Mouse (Mus musculus) adrenal gland, adult 2 months (tissue): ENCODE data around the gene Tas2r126. TPM values are rescaled to one million over a fixed set of nuclear protein-coding genes. Genes with fewer than 3 reads are reported as not detected.

Source experiments
- polyA plus RNA-seq: library from polyadenylated mRNA; depleted of rRNA; stranded (reverse); fragments of >200 nt; gene quantifications from 2 replicates; pipeline ENCODE4 v1.2.3, GENCODE M21; 2012; rRNA removed
- total RNA-seq, 2 experiments: library from RNA; stranded (reverse); gene quantifications; 2 replicates each; pipeline ENCODE4 v1.2.3; 2021

Tas2r126 gene
- total and polyA plus RNA-seq, 3 experiments, result 0.66 to 4.8 TPM; not detected in 1

Other genes starting within 250 kb of the Tas2r126 start
- not detected for gene Tas2r144, start 219.2 kb upstream of the Tas2r126 start, total RNA-seq
- gene Tas2r144, start 219.2 kb upstream of the Tas2r126 start, polyA plus RNA-seq, result not detected in 2 replicates
- gene Gstk1, start 188.6 kb upstream of the Tas2r126 start, total RNA-seq, result 100 to 1,000 TPM; 104 to 312 TPM
- 78.8 and 113 TPM in 2 replicates for gene Gstk1, start 188.6 kb upstream of the Tas2r126 start, polyA plus RNA-seq
- gene Tmem139, start 172.6 kb upstream of the Tas2r126 start, total RNA-seq, result 1 to 10 TPM in 1 of 2 experiments, under 1 TPM in 1; 0.35 to 3.2 TPM
- 0.17 and 0.30 TPM in 2 replicates for gene Tmem139, start 172.6 kb upstream of the Tas2r126 start, polyA plus RNA-seq
- gene Casp2, start 169.6 kb upstream of the Tas2r126 start, total RNA-seq, result 10 to 100 TPM; 16.5 to 20.2 TPM
- 9.1 and 12.9 TPM in 2 replicates for gene Casp2, start 169.6 kb upstream of the Tas2r126 start, polyA plus RNA-seq
- under 1 TPM in 1 of 2 experiments, not detected in 1; 0.23 TPM for gene Clcn1, start 147.8 kb upstream of the Tas2r126 start, total RNA-seq
- gene Clcn1, start 147.8 kb upstream of the Tas2r126 start, polyA plus RNA-seq, result 0.06 and 0.08 TPM in 2 replicates
- under 1 TPM; 0.14 to 0.17 TPM for gene Fam131b, start 109.9 kb upstream of the Tas2r126 start, total RNA-seq
- gene Fam131b, start 109.9 kb upstream of the Tas2r126 start, polyA plus RNA-seq, result 0.04 and 0.11 TPM in 2 replicates
- gene Zyx, start 84.9 kb upstream of the Tas2r126 start, total RNA-seq, result 100 to 1,000 TPM in 1 of 2 experiments, 10 to 100 TPM in 1; 96.9 to 121 TPM
- 192 and 204 TPM in 2 replicates for gene Zyx, start 84.9 kb upstream of the Tas2r126 start, polyA plus RNA-seq
- gene Epha1, start 61.3 kb upstream of the Tas2r126 start, total RNA-seq, result under 1 TPM; 0.23 to 0.86 TPM
- 0.18 and 0.37 TPM in 2 replicates for gene Epha1, start 61.3 kb upstream of the Tas2r126 start, polyA plus RNA-seq
- 1 to 10 TPM in 1 of 2 experiments, under 1 TPM in 1; 0.90 to 7.2 TPM for gene Tas2r143, start 34.3 kb upstream of the Tas2r126 start, total RNA-seq
- 0.50 and 0.63 TPM in 2 replicates for gene Tas2r143, start 34.3 kb upstream of the Tas2r126 start, polyA plus RNA-seq
- 1 to 10 TPM in 1 of 2 experiments, under 1 TPM in 1; 0.62 to 4.4 TPM for gene Tas2r135, start 29.1 kb upstream of the Tas2r126 start, total RNA-seq
- 0.16 TPM in 1 of 2 replicates, not detected in the other for gene Tas2r135, start 29.1 kb upstream of the Tas2r126 start, polyA plus RNA-seq
- not detected for gene Olfr458, start 30.7 kb downstream of the Tas2r126 start, total RNA-seq
- gene Olfr458, start 30.7 kb downstream of the Tas2r126 start, polyA plus RNA-seq, result not detected in 2 replicates
- not detected for gene Olfr457, start 41.8 kb downstream of the Tas2r126 start, total RNA-seq
- not detected in 2 replicates for gene Olfr457, start 41.8 kb downstream of the Tas2r126 start, polyA plus RNA-seq
- not detected for gene Olfr456, start 52.7 kb downstream of the Tas2r126 start, total RNA-seq
- not detected in 2 replicates for gene Olfr456, start 52.7 kb downstream of the Tas2r126 start, polyA plus RNA-seq
- gene Olfr455, start 113.1 kb downstream of the Tas2r126 start, total RNA-seq, result not detected
- gene Olfr455, start 113.1 kb downstream of the Tas2r126 start, polyA plus RNA-seq, result not detected in 2 replicates
- gene Tcaf3, start 163.2 kb downstream of the Tas2r126 start, total RNA-seq, result not detected
- gene Tcaf3, start 163.2 kb downstream of the Tas2r126 start, polyA plus RNA-seq, result not detected in 2 replicates
- gene Tcaf2, start 210.7 kb downstream of the Tas2r126 start, total RNA-seq, result 10 to 100 TPM; 10.6 to 14.6 TPM
- 1.4 and 3.4 TPM in 2 replicates for gene Tcaf2, start 210.7 kb downstream of the Tas2r126 start, polyA plus RNA-seq